Mouse (Mus musculus) urinary bladder, postnatal 0 days (tissue): Measurements from ENCODE around the gene Pou3f4. TPM values are rescaled to one million over a fixed set of nuclear protein-coding genes. Genes with fewer than 3 reads are reported as not detected.

ENCODE experiments used
- polyA plus RNA-seq: library from polyadenylated mRNA; unstranded; fragments of >200 nt; fragmentation: Nextera tagmentation; extraction: Ambion mirVana; gene quantifications from 2 replicates; pipeline ENCODE4 v1.2.1, GENCODE M21; 2015

The Pou3f4 gene
- polyA plus RNA-seq: 0.05 and 0.07 TPM in 2 replicates

DNA sequence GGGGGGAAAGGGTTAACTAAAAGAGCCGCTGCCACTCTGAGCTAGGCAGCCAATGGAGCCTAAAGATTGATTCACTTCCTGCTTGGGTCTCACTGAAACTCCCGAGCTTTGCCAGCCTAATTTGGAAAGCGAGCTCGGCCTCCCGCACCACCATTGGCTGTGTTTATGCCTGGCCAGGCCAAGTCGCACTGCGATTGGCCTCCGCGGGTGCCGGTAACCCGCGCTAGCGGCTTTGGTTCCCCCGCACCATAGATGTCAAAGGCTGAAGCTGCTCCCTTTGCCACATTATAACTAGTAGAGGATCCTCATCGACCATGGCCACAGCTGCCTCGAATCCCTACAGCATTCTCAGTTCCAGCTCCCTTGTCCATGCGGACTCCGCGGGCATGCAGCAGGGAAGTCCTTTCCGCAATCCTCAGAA is at the start of gene Pou3f4:
Pou3f4 (plus strand) TSS at position 130 of the 421 bp plus-strand sequence.

